Mouse (Mus musculus): ENCODE results near the gene Ppp1r26. TPM values are rescaled to one million over a fixed set of nuclear protein-coding genes. Genes with fewer than 3 reads are reported as not detected.
"Not testable (repeated sequence)": the region's sequence is repeated elsewhere in the genome, so short reads cannot be mapped to it uniquely, and the experiment has no call there.

The Ppp1r26 gene
- polyA plus RNA-seq, 1 experiment from 2014 or later = 6.3 TPM

DNA sequence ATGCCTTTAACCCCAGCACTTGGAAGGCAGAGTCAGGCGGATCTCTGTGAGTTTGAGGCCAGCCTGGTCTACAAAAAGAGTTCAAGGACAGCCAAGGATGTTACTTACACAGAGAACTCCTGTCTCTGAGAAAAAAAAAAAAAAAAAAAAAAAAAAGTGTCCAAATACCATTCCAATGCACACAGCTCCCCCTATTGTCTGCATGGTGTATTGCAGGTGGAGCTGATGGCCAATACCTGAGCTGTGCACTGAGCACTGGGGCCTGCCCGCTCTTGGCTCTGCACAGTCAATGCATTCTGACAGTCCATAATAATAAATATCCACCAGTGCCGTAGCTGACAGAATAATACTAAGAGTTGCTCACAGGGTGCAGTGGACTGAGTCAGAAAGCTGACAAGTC, 17.3 kb downstream of the Ppp1r26 start:
- Histone ChIP-seq H3K27ac (ENCODE audit: low read length) (no peak overlapping the region), H3K9me3 (ENCODE audit: control insufficient read depth, low read length) (no peaks in the 10 kb centered on the region), H3K36me3 (ENCODE audit: control insufficient read depth, insufficient read depth, low read length) (no peaks in the 10 kb centered on the region), H3K4me3 (ENCODE audit: low read length) (no peak overlapping the region), H3K9ac (ENCODE audit: low read length) (no peak overlapping the region), H3K4me1 (replicated peaks; ENCODE audit: control insufficient read depth, insufficient read depth, low read length) (peaks cover 10% of the 10 kb centered on the region), H3K4me2 (ENCODE audit: low read depth, low read length) (no peak overlapping the region), H3K27me3 (ENCODE audit: control insufficient read depth, insufficient read depth, low read depth, low read length) (peaks cover 4% of the 10 kb centered on the region; the same call in 1 of the 2 replicates)
- ATAC-seq (ENCODE audit: low read depth) = no peak
- WGBS = 45% methylated on average over 3 of the region's 3 CpGs

DNA sequence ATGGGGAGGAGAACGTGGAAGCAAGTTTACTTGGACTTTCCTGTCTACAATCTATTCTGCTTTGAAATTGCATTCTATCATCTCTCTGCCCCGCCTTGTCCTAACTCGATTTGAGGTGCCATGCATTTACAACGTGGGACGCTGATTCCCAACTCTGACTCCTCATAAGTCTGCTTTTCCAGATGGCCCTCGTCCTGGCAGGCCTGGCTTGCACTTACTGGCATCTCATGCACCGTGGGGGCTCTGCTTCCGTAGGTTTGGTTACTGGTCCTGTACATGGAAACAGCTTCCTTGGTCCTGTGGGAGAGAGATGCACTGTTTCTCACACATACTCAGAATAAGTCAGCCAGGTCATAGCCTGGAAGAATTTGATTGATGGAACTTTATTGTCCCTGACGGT, 18.3 kb downstream of the Ppp1r26 start:
- Histone ChIP-seq H3K27ac (ENCODE audit: low read length) (no peak overlapping the region), H3K27me3 (ENCODE audit: control insufficient read depth, insufficient read depth, low read depth, low read length) (peaks cover 4% of the 10 kb centered on the region; the same call in 1 of the 2 replicates), H3K4me1 (replicated peaks; ENCODE audit: control insufficient read depth, insufficient read depth, low read length) (peaks cover 11% of the 10 kb centered on the region), H3K4me3 (ENCODE audit: low read length) (no peak overlapping the region), H3K4me2 (ENCODE audit: low read depth, low read length) (no peak overlapping the region), H3K36me3 (ENCODE audit: control insufficient read depth, insufficient read depth, low read length) (peaks cover 9% of the 10 kb centered on the region), H3K9ac (ENCODE audit: low read length) (no peak overlapping the region), H3K9me3 (ENCODE audit: control insufficient read depth, low read length) (no peaks in the 10 kb centered on the region)
- WGBS = 70% methylated on average over 9 of the region's 9 CpGs
- no peak for ATAC-seq (ENCODE audit: low read depth)

DNA sequence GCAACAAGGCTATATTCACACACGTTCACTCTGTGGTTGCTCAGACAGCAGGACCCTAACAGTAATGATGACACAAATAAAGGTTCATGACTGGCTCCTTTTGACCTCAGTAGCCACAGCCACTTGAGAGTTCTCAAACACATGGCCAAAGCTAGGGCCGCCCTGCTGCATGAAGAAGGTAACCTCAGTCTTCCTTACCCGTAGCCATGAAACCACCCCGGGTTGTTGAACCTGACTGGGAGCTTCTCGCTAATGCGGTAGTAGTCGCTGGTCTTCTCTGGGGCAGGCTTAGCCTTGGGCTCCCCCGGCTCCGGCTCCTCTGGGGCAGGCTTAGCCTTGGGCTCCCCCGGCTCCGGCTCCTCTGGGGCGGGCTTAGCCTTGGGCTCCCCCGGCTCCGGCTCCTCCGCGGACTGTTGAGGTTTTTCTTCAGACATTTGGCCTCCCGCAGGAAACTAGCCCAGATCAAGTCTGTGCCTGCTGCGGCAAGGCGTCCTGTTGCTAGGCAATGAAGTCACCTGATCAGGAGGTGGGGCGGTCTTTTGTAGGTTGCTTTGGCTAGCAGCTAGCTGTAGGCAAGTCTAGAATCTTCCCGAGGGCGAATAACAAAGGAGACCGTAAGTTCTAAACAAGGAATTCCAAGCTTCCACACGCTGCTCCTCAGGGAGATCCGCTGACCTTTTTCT, 19.4 kb downstream of the Ppp1r26 start, which contains the start of gene 1700007K13Rik:
1700007K13Rik (minus strand) TSS at position 497 of the 683 bp plus-strand sequence.
- Histone ChIP-seq H3K27ac (ENCODE audit: low read length) (no peak within 1 kb of the TSS), H3K27me3 (ENCODE audit: control insufficient read depth, insufficient read depth, low read depth, low read length) (peaks cover 4% of the 10 kb centered on the region; the same call in 1 of the 2 replicates), H3K4me2 (ENCODE audit: low read depth, low read length) (peak within 1 kb of the TSS; percentile 59), H3K9me3 (ENCODE audit: control insufficient read depth, low read length) (no peaks in the 10 kb centered on the region), H3K36me3 (ENCODE audit: control insufficient read depth, insufficient read depth, low read length) (peaks cover 20% of the 10 kb centered on the region), H3K9ac (ENCODE audit: low read length) (peak within 1 kb of the TSS; percentile 41), H3K4me3 (ENCODE audit: low read length) (peak within 1 kb of the TSS; percentile 27), H3K4me1 (replicated peaks; ENCODE audit: control insufficient read depth, insufficient read depth, low read length) (peaks cover 11% of the 10 kb centered on the region)
- 5% methylated on average over 25 of the region's 25 CpGs for whole genome bisulfite sequencing
- peak; percentile 36; the same call in 1 of the 2 replicates for ATAC-seq (ENCODE audit: low read depth)

DNA sequence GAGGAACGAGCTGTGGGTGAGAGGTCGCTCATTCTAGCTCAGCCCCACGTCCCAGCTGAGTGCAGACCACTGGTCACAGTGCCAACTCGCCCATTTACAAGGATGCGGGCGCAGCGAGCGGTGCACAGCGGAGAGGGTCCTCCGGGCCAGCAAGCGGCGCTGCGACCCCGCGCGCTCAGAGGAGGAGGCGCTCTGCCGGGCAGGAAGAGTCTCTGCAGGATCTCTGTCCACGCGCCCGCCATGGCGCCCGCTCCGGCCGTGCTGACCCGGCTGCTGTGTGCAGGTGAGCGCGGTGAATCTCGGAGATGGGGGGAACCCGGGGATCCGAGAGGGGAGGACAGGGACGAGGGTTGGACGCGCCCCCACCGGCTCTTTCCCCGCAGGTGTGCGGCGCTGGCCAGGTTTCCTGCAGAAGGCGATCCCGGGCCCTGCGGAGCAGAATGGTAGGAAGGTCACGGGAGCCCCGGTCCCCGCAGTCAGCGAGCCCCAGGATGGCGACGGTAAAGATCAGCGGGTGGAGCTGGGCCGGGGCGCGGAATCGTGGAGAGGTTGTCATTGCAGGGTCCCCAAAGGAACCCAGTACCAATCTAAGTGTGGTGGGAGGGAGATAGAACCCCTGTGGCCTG, 21.4 kb downstream of the Ppp1r26 start, which contains the start of gene Mrps2:
Mrps2 (plus strand) TSS at position 207 of the 626 bp plus-strand sequence.
- Histone ChIP-seq H3K27ac (ENCODE audit: low read length) (no peak within 1 kb of the TSS), H3K9ac (ENCODE audit: low read length) (peak within 1 kb of the TSS; percentile 94), H3K36me3 (ENCODE audit: control insufficient read depth, insufficient read depth, low read length) (peaks cover 36% of the 10 kb centered on the region), H3K27me3 (ENCODE audit: control insufficient read depth, insufficient read depth, low read depth, low read length) (peaks cover 4% of the 10 kb centered on the region; the same call in 1 of the 2 replicates), H3K4me2 (ENCODE audit: low read depth, low read length) (peak within 1 kb of the TSS; percentile 88), H3K4me1 (replicated peaks; ENCODE audit: control insufficient read depth, insufficient read depth, low read length) (peaks cover 11% of the 10 kb centered on the region), H3K4me3 (ENCODE audit: low read length) (peak within 1 kb of the TSS; percentile 78), H3K9me3 (ENCODE audit: control insufficient read depth, low read length) (0 out of 2 replicates have a peak, but pooled peaks cover 7% of the 10 kb centered on the region)
- WGBS = under 1% methylated on average over 52 of the region's 52 CpGs
- ATAC-seq (ENCODE audit: low read depth) = peak; percentile 95

DNA sequence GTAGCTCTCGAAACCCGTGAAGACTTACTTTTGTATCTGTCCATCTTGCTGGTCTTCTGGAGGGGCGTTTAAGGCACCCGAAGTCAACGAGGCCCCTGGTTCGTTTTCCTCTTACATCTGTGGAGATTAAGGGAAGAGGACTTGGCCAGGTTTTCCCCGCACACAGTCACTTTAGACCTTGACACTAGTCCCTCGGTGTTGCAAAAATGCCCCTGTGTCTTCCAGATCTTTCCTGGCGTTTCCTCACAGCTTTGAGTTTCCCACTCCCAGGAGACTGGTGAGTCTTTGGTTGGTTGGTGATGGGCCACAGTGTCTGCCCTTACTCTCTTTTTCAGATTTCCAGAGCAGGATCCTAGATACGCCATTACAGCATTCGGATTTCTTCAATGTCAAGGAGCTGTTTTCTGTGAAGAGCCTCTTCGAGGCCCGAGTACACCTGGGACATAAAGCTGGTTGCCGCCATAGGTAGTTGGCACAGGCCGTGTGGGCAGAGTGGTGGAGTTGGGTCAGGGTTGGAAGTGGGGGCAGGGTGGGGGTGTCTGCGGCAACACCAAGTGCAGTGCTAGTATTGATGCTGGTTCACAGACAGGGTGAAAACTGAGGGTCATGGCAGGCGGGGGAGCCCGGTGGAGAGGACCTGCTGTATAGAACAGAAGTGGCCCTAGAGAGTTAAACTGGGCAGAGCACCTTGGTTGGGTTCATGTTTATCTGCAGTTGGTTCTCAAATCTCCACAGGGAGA, 22.1 kb downstream of the Ppp1r26 start:
- Histone ChIP-seq H3K4me3 (ENCODE audit: low read length) (peak overlapping the region; percentile 78), H3K27ac (ENCODE audit: low read length) (no peak overlapping the region), H3K36me3 (ENCODE audit: control insufficient read depth, insufficient read depth, low read length) (peaks cover 37% of the 10 kb centered on the region), H3K9ac (ENCODE audit: low read length) (peak overlapping the region; percentile 94), H3K9me3 (ENCODE audit: control insufficient read depth, low read length) (0 out of 2 replicates have a peak, but pooled peaks cover 7% of the 10 kb centered on the region), H3K4me2 (ENCODE audit: low read depth, low read length) (peak overlapping the region; percentile 88), H3K27me3 (ENCODE audit: control insufficient read depth, insufficient read depth, low read depth, low read length) (peaks cover 4% of the 10 kb centered on the region; the same call in 1 of the 2 replicates), H3K4me1 (replicated peaks; ENCODE audit: control insufficient read depth, insufficient read depth, low read length) (peaks cover 11% of the 10 kb centered on the region)
- no peak for ATAC-seq (ENCODE audit: low read depth)
- 52% methylated on average over 18 of the region's 18 CpGs for WGBS

DNA sequence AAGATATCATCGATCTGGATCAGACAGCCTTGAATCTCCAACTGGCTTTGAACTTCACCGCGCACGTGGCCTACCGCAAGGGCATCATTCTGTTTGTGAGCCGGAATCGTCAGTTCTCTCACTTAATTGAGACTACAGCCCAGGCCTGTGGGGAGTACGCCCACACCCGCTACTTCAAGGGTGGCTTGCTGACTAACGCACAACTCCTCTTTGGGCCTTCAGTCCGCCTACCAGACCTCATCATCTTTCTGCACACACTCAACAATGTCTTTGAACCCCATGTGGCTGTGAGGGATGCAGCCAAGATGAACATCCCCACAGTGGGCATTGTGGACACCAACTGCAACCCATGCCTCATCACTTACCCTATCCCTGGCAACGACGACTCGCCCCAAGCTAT, 22.9 kb downstream of the Ppp1r26 start:
- Histone ChIP-seq H3K27ac (ENCODE audit: low read length) (no peak overlapping the region), H3K9me3 (ENCODE audit: control insufficient read depth, low read length) (0 out of 2 replicates have a peak, but pooled peaks cover 7% of the 10 kb centered on the region), H3K9ac (ENCODE audit: low read length) (no peak overlapping the region), H3K36me3 (ENCODE audit: control insufficient read depth, insufficient read depth, low read length) (peaks cover 37% of the 10 kb centered on the region), H3K27me3 (ENCODE audit: control insufficient read depth, insufficient read depth, low read depth, low read length) (peaks cover 4% of the 10 kb centered on the region; the same call in 1 of the 2 replicates), H3K4me1 (replicated peaks; ENCODE audit: control insufficient read depth, insufficient read depth, low read length) (peaks cover 11% of the 10 kb centered on the region), H3K4me2 (ENCODE audit: low read depth, low read length) (no peak overlapping the region), H3K4me3 (ENCODE audit: low read length) (no peak overlapping the region)
- WGBS = 97% methylated on average over 14 of the region's 14 CpGs
- ATAC-seq (ENCODE audit: low read depth) = no peak

DNA sequence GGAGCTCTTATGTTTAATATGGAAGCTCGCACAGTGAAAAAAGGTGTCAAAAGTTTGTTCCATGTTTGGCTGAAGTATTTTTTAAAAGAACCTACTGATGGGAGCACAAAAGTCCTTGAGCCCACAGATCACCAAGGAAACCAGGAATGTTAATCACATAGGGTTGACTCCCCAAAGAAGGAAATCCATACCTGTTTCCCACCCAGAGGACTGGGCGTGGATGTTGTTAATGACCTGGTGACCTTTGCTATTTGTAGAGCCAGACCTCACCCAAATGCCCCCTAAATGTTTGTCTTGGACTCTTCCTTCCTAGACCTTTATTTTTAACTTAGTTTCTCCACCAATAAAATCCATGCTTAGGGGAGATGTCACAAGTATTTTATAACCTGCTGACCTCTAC, 24.0 kb downstream of the Ppp1r26 start:
- Histone ChIP-seq H3K4me3 (ENCODE audit: low read length) (no peak overlapping the region), H3K36me3 (ENCODE audit: control insufficient read depth, insufficient read depth, low read length) (peaks cover 37% of the 10 kb centered on the region), H3K9me3 (ENCODE audit: control insufficient read depth, low read length) (0 out of 2 replicates have a peak, but pooled peaks cover 7% of the 10 kb centered on the region), H3K4me2 (ENCODE audit: low read depth, low read length) (no peak overlapping the region), H3K27ac (ENCODE audit: low read length) (no peak overlapping the region), H3K9ac (ENCODE audit: low read length) (no peak overlapping the region), H3K4me1 (replicated peaks; ENCODE audit: control insufficient read depth, insufficient read depth, low read length) (peaks cover 11% of the 10 kb centered on the region), H3K27me3 (ENCODE audit: control insufficient read depth, insufficient read depth, low read depth, low read length) (no peaks in the 10 kb centered on the region)
- 84% methylated on average over 2 of the region's 2 CpGs for WGBS
- ATAC-seq (ENCODE audit: low read depth) = no peak

DNA sequence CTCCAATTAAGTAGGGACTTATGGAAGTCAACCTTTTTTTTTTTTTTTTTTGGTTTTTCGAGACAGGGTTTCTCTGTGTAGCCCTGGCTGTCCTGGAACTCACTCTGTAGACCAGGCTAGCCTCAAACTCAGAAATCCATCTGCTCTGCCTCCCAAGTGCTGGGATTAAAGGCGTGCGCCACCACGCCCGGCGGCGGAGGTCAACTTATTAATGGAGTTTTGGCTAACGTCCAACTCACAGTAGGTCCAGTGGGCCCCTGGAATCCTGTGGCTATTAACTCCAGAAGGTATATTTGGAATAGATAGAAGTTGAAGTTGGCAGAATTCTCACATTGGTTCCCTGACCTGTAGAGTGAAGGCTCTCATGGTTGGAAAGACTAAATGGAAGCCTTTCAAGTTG, 25.4 kb downstream of the Ppp1r26 start:
- peaks cover 37% of the 10 kb centered on the region for H3K36me3 ChIP-seq (ENCODE audit: control insufficient read depth, insufficient read depth, low read length)
- not testable (repeated sequence) for H3K4me2 ChIP-seq (ENCODE audit: low read depth, low read length); ATAC-seq (ENCODE audit: low read depth); H3K4me1 ChIP-seq (replicated peaks; ENCODE audit: control insufficient read depth, insufficient read depth, low read length); H3K9me3 ChIP-seq (ENCODE audit: control insufficient read depth, low read length); H3K4me3 ChIP-seq (ENCODE audit: low read length); H3K27me3 ChIP-seq (ENCODE audit: control insufficient read depth, insufficient read depth, low read depth, low read length); H3K9ac ChIP-seq (ENCODE audit: low read length); H3K27ac ChIP-seq (ENCODE audit: low read length)
- WGBS = 91% methylated on average over 8 of the region's 8 CpGs

DNA sequence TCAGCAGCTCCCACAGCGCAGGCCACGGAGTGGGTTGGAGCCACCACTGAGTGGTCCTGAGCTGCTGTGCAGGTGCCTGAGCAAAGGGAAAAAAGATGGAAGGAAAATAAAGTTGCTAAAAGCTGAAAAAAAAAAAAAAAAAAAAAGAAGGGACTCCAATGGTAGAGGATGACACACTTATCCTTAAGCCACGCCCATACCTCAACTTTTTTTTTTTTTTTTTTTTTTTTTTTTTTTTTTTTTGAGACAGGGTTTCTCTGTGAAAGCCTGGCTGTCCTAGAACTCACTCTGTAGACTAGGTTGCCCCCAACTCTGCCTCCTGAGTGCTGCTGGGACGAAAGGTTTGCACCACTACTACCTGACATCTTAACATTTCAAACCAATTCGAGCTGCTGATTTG, 31.4 kb downstream of the Ppp1r26 start:
- H3K4me2 ChIP-seq (ENCODE audit: low read depth, low read length); H3K36me3 ChIP-seq (ENCODE audit: control insufficient read depth, insufficient read depth, low read length); H3K9me3 ChIP-seq (ENCODE audit: control insufficient read depth, low read length); H3K4me1 ChIP-seq (replicated peaks; ENCODE audit: control insufficient read depth, insufficient read depth, low read length); H3K4me3 ChIP-seq (ENCODE audit: low read length); H3K27me3 ChIP-seq (ENCODE audit: control insufficient read depth, insufficient read depth, low read depth, low read length); H3K27ac ChIP-seq (ENCODE audit: low read length); H3K9ac ChIP-seq (ENCODE audit: low read length); ATAC-seq (ENCODE audit: low read depth): not testable (repeated sequence)
- 92% methylated on average over 5 of the region's 5 CpGs for WGBS
